Mouse (Mus musculus): Measurements from ENCODE around the gene Crisp1.

The Crisp1 gene

GRCm38 (mm10) chr17:40319062-40319461 lies at the start of gene Crisp1:
Gene Crisp1 (minus strand): TSS chr17:40319207.
- DNase-seq = no peak

- no peak for DNase-seq
Observed at GRCm38 (mm10) chr17:40342497-40343009, 23.5 kb upstream of the Crisp1 start.

- DNase-seq = no peak
Observed at GRCm38 (mm10) chr17:40285435-40285834, 33.6 kb downstream of the Crisp1 start.

GRCm38 (mm10) chr17:40275519-40275918 lies 43.5 kb downstream of the Crisp1 start:
- no peak for DNase-seq

- DNase-seq = no peak
Observed at GRCm38 (mm10) chr17:40274906-40275470, 44.0 kb downstream of the Crisp1 start.

- DNase-seq = no peak
Observed at GRCm38 (mm10) chr17:40252487-40252886, 66.5 kb downstream of the Crisp1 start.
